Mouse (Mus musculus) brain, embryonic 14.5 days (tissue): ENCODE measurements at regions not wholly inside any gene's neighbourhood (a gene's known extent, or its start where the extent isn't known, plus 50 kb on each side); places are given as distances from the start of the nearest gene placed in this dataset.

ENCODE experiments used
- CTCF ChIP-seq: fragments of 200-500 bp; IDR thresholded peaks from 2 replicates; pipeline ENCODE4 v1.5.1; 2012; ENCODE audit warnings: inconsistent platforms, mild to moderate bottlenecking, moderate library complexity, borderline replicate concordance; ENCODE audit not compliant: insufficient read depth, insufficient read length; ENCODE audit errors: extremely low read depth
- POLR2A ChIP-seq: fragments of 200-500 bp; IDR thresholded peaks from 2 replicates; pipeline ENCODE4 v1.6.1; 2012; ENCODE audit warnings: mild to moderate bottlenecking, inconsistent platforms, borderline replicate concordance; ENCODE audit not compliant: poor library complexity, insufficient read depth, insufficient read length, severe bottlenecking; ENCODE audit errors: extremely low read depth

DNA sequence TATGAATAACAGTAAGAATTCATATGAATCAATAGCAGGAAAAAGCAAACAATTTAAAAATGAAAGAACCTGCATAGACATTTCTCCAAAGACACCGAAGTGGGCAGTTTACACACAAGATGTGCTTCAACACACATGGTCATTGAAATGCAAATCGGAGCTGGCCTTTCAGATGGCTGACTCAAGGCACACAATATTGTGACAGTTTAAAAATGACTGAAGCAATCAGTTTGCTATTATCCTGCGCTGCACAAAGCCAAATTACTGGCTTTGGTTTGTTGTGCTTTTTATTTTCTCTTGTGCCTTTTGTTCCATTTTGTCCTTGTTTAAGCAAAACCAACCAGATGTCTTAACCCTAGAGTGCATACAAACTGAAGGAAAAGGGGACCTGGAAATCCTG lies 449.4 kb downstream of the Cbln4 start:
- TF ChIP-seq POLR2A (no peak), CTCF (no peak)
